Mouse (Mus musculus) ovary, postnatal 14 days (tissue): ENCODE data around the gene Shroom3.
"Not testable (repeated sequence)": the region's sequence is repeated elsewhere in the genome, so short reads cannot be mapped to it uniquely, and the experiment has no call there.

Source experiments
- DNase-seq: peaks from one replicate; pipeline ENCODE4 v3.0.0; 2022; ENCODE audit warnings: low spot score

Gene Shroom3

DNA sequence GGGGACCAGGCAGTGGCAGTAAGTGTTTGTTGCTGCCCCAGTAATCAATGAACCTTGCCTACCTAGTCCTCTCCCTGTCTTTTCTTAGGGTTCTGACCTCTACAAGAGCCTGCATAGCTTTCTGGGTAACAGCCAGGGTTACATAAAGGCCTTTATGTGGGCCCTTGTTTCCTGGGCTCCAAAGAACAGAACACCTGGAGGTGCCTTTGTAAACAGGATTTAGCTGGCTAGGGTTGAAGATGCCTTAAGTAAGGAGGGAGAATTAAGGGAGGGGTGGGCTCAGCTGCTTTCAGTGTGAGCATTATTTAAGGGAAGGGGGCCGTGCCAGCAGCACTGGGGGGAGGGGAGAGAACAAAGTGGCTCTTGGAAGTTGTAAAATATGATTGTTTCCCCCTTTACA, 210.5 kb downstream of the Shroom3 start:
- no peak for DNase-seq

DNA sequence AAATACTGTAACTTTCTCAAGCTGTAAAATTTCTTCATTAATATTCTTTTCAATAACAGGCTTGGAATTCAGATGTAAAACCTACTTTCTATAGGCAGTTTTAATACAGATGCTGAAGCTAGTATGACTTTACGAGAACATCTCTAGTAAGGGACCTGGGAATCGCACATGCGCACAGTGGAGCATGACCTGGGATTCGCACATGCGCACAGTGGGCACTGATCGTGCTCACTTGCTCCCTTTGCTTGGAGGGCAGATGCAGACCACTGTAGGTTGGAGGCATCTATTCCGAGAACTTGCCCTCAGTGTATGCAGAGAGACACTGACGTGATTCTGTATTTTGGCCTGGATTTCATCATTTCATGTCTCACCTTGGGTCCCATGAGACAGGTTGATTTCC, 212.6 kb downstream of the Shroom3 start:
- DNase-seq: no peak

DNA sequence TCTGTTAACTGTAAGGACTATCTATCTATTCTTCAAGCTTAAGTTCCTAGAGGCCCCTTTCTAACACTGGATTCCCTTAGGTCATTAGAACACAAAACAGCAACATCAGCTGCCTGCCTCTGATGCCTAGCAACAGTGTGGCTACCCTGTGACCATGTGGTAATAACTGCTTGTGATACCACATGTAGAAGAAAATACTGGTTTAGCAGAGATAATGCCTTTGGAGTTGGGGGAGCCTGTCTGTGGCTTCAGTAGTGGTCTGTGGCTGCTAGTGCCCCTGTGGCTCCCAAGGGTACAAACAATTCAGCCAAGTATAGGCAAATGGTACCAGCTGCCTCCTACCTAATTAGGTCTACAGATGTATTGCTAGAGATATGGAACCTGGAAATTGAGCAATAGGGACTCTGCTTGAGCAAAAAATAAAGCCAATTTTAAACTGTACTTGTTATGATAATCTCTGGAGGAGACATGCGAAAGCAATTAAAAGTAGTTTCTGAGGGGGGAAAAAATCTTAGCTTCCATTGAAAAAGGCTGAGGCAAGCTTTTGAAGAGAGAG, 213.6 kb downstream of the Shroom3 start:
- DNase-seq: no peak

DNA sequence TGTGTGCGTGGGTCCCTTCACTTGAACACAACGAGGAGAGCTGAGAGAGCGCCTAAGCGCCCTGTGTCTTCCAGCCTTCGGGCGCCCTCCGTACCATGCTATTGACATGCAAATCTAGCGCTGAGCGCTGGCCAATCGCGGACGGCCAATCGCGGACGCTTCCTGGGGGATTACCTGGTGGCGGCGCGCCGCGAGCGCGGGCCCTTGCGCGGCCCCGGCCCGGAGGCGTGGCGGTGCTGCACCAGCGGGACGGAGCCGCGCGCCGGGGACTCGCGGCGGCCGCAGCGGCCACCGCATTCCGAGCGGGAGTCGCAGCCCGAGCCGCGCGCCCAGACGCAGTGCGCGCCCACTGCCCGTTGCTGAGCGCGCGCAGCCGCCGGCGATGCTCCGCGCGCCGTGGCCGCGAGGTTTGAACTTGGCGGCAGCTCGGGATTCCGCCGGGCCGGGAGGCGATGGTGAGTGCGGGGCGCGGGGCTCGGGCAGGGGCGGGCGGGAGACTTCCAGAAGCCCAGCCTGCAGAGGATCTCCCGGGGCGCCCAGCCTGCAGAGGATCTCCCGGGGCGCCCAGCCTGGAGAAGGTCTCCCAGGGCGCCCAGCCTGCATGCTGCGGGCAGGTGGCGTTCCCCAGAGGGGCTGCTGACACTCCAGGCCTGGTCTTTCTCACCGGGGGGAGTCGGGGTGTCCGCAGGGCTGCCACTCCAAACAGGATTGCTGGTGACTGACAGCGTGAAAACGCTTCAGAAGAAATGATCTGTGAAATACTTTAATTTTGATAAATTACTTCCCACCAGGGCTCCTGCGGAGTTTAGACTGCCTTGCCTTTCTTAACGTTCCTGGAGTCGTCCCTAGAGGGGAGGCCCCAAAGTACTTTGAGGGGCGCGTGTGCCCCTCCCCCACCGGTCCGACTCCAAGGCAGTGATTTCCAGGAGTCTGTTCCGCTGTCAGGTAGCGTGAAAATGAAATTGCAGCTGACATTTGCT, 214.8 kb downstream of the Shroom3 start:
- peak; percentile 68 for DNase-seq

DNA sequence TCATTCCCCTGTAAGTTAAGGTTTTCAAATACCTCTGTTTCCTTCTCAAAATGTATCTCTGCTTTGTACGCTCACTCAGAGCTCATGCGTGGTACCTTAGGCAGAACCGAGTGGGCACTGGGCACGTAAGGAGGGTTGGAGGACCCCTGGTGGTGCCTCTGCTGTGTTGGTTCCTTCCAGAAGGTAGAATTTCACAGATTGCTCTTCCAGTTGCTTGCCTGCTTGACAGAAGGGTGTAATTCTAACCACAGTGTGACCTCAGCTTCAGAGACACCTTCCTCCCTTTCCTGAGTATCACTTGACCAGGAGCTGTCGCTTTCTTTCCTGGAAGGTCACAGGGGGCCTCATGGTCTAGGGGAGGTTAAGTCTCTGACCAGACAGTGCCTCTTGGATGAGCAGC, 217.2 kb downstream of the Shroom3 start:
- no peak for DNase-seq

DNA sequence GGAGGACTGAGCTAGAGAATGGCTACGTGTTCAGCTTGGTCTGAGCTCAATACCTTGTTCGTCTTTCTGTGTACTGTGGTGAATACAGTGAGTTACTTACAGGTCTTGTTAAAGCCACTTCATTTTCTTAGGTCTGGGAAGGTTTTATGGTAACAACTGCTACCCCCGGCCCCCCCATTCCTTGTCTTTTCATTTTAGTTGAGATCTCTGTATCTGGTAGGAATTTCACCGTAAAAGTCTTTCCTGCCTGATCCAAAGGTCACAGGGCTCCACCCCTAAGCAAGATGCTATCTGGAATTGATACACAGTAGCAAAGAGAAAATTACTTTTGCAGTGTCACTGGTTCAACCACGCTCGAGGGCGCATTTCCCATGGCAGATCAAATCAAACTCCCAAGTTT, 218.6 kb downstream of the Shroom3 start:
- no peak for DNase-seq

DNA sequence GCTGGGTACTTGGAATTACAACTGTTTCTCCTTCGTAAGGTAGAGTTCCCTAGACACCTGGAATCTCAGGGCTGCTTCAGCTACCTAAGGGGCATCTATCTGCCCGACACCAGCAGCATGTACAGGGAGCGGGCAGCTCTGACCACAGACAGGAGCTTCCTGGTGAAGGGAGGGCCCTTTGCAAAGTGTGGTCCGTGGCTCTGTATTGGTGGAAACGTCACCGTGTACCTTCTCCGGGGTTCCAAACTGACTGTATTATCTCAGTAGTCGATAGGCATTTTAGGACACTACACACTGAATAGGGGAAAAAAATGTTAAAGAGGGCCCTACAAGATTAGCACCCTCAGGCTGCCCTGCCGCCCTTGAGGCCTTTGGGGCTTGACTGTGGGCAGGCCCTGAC, 221.9 kb downstream of the Shroom3 start:
- no peak for DNase-seq

DNA sequence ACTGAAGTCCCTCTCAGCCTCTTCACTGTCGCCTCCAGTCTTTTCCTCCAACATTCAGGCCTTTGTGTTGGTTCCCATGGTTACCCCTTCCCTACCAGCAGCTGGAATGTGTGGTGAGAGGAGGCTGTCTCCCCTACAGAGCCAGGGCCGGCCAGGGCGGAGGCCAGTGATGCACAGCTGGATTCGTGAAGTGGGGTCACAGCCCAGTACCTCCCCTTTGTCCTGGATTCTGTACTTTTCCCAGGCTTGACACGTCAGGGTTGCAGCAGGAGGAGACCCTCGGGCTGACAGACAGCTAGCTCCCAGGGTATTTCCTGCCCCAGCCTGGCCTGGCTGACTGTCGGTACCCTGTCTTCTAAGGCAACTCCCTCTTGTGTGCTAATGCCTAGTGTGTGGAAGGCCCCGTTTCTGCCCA, 222.4 kb downstream of the Shroom3 start:
- no peak for DNase-seq

DNA sequence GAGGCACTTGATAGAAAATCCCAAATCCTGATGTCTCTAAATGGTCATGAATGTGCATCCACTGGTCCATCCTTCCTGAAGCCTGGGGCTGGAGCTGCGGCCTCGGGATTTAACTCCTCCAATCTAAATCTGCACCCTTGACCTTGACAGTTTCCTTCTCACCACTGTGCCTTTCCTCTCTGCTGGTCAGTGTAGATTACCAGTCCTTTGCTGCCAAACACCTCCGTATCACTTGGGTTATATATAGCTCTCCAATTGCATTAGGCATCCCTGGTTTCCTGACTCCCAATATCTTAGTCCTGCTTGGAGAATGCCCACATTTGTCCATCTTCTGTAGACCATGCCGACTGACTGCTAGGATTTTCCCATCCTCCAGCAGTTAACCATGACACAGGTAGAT, 225.0 kb downstream of the Shroom3 start:
- DNase-seq: no peak

DNA sequence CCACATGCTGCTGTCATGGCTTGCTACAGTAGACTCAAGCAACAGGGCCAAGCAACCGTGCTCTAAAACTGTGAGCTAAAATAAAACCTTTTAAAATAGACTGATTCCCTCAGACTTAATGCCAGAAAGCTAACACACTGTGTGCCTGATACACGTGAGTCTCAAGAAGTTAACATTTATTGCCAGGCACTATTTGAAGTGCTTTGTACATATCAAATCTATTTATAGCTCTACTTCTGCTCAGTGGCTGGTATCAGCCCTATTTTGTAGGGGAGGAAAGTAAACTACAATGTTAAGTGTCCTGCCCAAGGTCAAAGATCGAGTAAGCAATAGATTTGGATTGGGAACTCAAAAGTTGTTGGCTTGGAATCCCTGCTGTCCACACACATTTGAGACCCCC, 227.6 kb downstream of the Shroom3 start:
- no peak for DNase-seq

DNA sequence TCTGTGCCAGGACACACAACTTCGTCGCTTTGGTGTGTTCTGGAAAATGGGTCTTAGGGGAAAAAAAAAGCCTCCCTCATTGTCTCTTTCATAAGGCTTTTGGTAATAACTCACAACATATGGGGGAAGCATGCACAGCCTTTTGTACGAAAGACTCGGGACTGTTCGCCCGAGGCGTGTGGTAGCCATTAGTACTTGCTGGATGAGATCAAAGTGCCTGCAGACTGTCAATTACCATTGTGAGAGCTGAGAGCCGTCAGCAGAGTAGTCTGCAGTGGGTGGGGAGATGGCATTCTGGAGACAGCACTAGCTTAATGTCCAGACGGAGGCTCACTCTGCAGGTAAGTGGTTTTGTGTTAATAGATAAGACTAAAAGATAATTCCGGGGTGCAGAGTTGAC, 232.2 kb downstream of the Shroom3 start:
- no peak for DNase-seq

DNA sequence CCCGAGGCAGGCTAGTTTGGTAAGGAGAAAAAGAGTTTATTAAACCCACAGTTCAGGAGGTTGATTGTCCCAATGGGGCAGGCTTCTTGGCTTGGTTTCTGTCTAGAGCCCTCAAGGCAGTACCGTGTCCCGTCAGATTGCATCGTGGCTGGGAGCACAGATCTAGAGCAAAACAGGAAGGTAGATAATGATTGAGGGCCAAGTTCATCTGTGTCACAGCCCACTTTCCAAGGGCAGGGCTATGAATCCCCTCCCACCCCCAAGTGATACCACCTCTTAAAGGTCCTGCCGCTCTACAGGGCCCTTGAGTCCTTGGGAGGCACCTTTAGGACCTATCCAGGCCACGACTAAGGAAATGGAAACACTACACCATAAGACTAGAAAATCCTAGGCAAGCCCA, 234.5 kb downstream of the Shroom3 start:
- DNase-seq: no peak

DNA sequence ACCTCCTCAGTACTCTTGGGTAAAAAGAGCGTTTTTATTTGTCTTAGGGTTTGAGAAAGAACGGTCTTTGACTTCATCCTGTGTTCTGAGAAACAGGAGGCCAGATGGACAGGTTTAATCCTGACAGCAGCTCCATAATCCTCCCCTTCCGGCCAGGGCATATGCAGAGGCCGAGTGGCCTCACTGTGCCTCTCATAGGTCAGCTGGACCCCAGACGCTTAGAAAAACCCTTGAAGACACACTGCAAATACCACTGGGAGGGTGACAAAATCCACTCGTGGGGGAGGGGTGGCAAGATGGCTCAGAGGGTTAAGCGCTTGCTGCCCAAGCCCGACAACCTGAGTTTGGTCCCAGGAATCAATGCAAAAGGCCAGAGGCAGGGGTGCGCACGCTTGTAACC, 234.9 kb downstream of the Shroom3 start:
- no peak for DNase-seq

DNA sequence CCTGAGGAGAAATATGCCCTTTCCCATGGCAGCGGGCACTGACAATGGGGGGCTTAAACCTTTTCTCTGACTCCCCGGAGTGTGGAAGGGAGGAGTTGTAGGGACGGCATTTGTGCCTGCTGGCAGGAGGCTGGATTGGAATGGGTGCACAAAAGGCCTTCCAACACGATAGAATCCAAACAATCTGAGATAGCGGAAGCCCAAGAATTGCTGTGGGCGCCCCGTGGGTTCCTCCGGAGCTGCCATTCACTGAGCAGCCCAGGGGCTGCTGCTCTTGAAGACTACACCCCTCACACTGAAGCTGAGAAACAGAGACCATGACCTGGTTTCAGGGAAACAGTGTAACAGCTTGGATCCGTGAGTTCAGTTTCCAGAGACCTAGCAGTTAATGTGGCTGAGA, 235.6 kb downstream of the Shroom3 start:
- no peak for DNase-seq

DNA sequence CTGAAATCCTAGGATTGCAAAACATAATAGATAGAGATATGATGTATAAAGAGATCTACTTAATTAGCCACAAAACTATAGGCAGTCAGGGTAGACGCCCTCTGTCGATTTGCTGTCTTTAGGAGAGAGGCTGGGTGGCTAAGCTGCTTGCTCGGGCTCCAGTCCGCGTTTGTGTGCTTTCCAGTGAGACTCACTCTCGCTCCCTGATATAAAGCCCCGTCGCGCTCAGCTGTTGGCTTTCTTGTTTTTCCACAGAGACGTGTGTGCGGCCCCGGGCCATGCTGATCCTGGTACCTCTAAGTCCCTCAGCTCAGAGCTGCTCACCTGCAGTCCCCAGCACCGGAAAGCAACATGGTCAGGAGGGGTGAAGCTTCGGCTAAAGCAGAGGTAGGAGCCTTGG, 236.2 kb downstream of the Shroom3 start:
- DNase-seq: no peak

DNA sequence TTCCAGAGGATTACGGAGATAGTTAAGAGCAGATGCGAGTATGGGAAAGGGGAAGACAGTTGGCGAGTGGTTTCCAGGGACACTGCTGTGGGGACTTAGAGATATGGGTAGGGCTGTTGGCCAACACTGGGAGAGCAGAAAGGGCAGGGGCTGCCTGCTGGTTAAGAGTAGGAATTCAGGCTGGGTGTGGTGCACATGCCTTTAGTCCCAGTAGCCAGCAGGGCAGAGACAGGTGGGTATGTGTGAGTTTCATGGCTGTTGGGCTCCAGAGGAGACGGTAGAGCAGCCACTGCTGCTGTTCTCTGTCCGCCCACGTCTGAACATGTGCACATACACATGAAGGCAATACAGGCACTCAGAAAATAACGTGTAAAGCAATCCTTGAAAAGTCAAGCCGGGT, 237.7 kb downstream of the Shroom3 start:
- no peak for DNase-seq

DNA sequence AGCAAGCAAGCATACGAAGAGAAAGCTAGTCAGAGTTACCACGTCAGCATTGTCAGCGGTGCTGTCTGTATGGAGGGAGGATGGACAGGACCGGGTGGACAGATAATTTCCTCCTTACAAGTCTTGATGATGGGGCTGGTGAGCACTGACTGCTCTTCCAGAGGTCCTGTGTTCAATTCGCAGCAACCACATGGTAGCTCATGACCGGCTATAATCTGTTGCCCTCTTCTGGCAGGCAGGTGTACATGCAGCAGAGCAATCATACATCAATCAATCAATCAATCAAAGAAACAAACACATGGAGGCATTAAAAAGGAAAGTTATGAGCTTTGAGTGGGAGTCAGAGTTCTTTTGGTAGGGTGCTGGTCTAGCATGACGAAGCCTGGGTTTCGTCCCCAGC, 238.5 kb downstream of the Shroom3 start:
- no peak for DNase-seq

DNA sequence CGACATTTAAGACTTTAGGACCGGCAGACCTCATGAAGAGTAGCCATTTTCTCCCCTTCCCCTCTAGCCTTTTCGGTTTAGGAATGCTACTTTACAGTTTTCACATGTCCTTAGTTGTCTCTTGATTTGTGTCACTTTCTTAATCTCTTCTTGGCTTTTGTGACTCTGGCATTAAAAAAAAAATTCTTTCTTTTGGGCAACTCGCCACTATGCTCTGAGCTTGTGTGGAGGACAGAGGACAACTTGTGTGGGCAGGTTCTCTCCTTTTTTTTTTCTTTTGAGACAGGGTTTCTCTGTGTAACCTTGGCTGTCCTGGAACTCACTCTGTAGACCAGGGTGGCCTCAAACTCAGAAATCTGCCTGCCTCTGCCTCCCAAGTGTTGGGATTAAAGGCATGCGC, 239.7 kb downstream of the Shroom3 start:
- DNase-seq: not testable (repeated sequence)

DNA sequence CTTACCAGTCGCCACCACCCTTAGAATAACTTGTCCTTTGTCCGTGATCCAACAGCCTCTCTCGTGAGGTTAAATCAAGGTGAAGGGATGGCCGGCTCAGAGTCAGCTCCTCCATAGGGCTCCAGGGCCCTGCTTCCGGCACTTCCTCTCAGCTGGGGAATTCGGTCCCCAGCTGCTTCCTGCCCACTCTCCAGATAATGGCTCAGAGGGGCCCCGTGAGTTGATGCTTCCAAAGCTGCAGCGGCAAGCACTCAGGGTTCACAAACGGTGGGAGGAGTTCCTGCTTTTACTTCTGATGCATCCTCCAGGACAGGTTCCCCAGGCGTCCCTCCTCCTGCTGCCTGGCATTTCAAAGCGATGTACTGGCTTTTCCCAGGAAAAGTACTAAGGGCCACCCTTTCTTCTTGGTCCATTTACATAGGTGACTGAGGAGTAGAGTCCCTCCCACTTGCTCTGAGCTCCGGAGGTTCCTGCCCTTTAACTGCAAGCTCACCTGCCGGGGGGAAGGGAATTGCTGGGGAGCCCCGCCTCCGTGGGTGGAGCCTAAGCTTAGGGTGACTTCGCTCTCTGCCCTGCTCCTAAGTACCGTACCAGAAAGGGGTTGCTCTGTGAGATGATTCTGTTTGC, 241.7 kb downstream of the Shroom3 start:
- DNase-seq: no peak

DNA sequence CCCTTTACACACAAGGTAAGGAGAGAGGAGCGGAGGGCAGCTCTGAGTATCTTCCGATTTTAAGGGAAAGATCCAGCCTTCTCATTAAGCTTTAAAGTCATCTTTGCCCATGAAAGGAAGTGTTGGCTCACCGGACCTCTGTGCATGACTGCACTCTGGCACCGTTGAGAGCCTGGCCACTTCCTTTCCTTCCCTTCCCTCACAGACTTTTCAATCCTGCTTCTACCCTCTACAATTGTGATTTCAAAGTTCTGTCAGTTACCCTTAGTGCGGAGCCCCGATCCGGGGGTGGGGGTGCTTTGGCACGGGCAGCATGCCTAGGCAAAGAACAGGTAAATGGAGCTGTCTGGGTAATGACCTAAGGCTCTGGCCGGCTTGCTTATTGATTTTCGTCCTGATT, 244.4 kb downstream of the Shroom3 start:
- DNase-seq: no peak

DNA sequence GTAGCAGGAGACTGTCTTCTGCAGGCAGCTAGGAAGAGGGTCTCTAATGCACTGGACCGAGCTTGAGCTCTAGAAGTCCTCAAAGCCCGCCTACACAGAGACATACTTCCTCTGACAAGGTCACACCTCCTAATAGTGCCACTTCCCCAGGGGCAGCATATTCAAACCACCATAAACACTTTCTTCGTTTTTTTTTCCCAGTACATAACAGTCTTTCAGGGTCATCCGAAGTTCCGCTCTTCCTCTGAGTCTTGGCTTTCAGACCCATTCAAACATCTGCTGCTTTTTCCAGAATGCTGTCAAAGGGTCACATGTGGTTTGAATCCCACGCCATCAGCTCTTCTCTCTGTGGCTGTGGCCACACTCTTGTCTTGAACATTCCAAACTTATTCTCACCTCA, 247.3 kb downstream of the Shroom3 start:
- DNase-seq: no peak

DNA sequence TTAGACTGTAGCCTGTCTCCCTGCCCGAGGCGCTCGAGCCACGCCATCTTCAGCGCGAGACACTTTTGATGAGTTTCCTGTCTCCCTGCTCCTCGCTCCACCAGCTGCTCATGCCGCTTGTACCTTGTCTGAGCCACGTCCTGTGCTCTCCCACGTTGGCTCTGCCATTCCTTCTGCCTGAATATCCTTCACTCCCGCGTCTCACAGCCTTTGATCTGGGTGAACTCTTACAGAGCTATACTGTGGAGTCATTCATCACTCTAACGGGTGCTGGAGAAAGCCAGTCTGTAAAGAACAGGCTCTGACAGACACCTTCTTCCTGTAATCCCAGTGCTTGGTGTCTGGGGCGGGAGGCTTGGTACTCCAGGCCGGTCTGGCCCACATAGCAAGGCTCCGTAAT, 248.1 kb downstream of the Shroom3 start:
- no peak for DNase-seq

DNA sequence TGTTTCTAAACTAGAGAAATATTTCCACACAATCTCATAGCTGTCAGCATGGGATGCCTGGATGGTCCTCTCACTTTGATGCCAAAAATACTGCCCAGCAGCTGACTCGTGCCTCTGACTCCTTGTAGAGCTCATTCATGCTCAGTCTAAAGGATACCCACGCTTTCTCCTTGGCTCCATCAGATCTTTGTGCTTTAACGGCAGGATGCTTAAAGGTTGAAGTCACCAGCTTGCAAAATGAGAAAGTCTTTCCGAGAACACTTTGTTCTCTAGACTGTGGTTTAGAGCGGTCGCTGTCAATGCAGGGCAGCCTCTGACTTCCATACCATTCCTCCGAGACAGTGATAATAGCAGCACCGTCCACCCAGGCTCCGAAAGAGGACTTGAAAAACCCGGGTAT, 249.8 kb downstream of the Shroom3 start:
- DNase-seq: no peak
